In the genomic region with DNA sequence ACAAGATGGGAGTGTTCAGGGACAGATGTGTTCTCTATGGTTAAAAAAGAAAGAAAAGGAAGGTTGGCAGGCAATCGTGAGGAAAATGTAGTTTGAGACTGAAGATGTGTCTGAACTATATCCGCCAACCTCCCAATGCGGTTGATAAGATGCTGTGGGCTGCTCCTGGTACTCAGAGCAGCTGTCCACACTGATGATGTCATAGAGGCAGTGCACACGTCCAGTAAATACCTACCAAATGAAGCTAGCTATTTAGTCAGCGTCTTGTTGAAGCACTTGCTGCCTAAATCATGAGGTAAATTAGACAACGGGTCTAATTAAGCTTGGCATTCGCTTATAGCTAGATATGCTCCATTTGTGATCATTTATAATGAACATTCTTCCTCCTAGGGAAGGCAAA, we compare ENCODE assay signal across 28 mouse cellular contexts.
"Had no signal": no experiment of that assay in that cellular context is flagged by ENCODE, and none has a peak within 500 bp of the region (broad histone marks: within the 10 kb centered on the region; RNA-seq: fewer than 3 reads in every experiment).

No protein-coding gene starts in this region.

- H3K9me3 ChIP-seq: heart, embryonic 13.5 days; heart, embryonic 15.5 days; hindbrain, embryonic 13.5 days; hindbrain, embryonic 15.5 days; intestine, embryonic 15.5 days; limb, embryonic 10.5 days; limb, embryonic 12.5 days; liver, embryonic 13.5 days; liver, embryonic 15.5 days had no signal

- ATAC-seq: inflammation-experienced regulatory T-cells, adult 6 months; intestine, embryonic 15.5 days; intestine, postnatal 0 days had no signal

- DNase-seq: gastrocnemius, adult 2 months; gastrocnemius, postnatal 10 days; gastrocnemius, postnatal 25 days; heart, adult 11 months; heart, adult 2 months; heart, postnatal 14 days; heart, postnatal 36 days; kidney, adult 18-20 months; kidney, adult 8-10 months; kidney, postnatal 10 days; kidney, postnatal 25 days; kidney, postnatal 4 days; liver; liver, embryonic 13.5 days had no signal

- H3K4me1 ChIP-seq: intestine, embryonic 15.5 days; limb, embryonic 10.5 days; limb, embryonic 12.5 days; liver, embryonic 13.5 days; liver, embryonic 15.5 days had no signal

- H3K27me3 ChIP-seq: heart, embryonic 15.5 days; hindbrain, embryonic 13.5 days; hindbrain, embryonic 15.5 days; intestine, embryonic 15.5 days had no signal

- H3K4me2 ChIP-seq: heart, embryonic 11.5 days; heart, embryonic 13.5 days; heart, embryonic 15.5 days; hindbrain, embryonic 13.5 days; hindbrain, embryonic 15.5 days; intestine, embryonic 15.5 days; limb, embryonic 12.5 days; liver, embryonic 11.5 days; liver, embryonic 13.5 days; liver, embryonic 15.5 days had no signal

- H3K36me3 ChIP-seq: heart, embryonic 13.5 days; heart, embryonic 15.5 days; hindbrain, embryonic 13.5 days; hindbrain, embryonic 15.5 days; intestine, embryonic 15.5 days; limb, embryonic 10.5 days; limb, embryonic 12.5 days; liver, embryonic 13.5 days; liver, embryonic 15.5 days had no signal

- H3K4me3 ChIP-seq: gastrocnemius, adult 2 months; heart, adult 2 months; heart, embryonic 13.5 days; heart, embryonic 15.5 days; hindbrain, embryonic 13.5 days; hindbrain, embryonic 15.5 days; intestine, embryonic 15.5 days; layer of hippocampus, adult 2 months; left cerebral cortex, adult 2 months; limb, embryonic 10.5 days; limb, embryonic 12.5 days; liver, embryonic 13.5 days; liver, embryonic 15.5 days had no signal

- H3K9ac ChIP-seq: heart, embryonic 13.5 days; heart, embryonic 15.5 days; hindbrain, embryonic 13.5 days; hindbrain, embryonic 15.5 days; intestine, embryonic 15.5 days; limb, embryonic 12.5 days; liver, embryonic 13.5 days; liver, embryonic 15.5 days had no signal

- H3K27ac ChIP-seq: gastrocnemius, adult 2 months; heart, adult 2 months; heart, embryonic 13.5 days; heart, embryonic 15.5 days; hindbrain, embryonic 13.5 days; hindbrain, embryonic 15.5 days; intestine, embryonic 15.5 days; layer of hippocampus, adult 2 months; left cerebral cortex, adult 2 months; limb, embryonic 10.5 days; limb, embryonic 12.5 days; liver, embryonic 13.5 days; liver, embryonic 15.5 days had no signal
